Mouse (Mus musculus) MEL (cell line): ENCODE results near the gene Lxn. TPM values are rescaled to one million over a fixed set of nuclear protein-coding genes. Genes with fewer than 3 reads are reported as not detected.
A peak's percentile ranks its signal among the peaks of the same experiment; 100 is the strongest.

Experiments used
- DNase-seq: peaks from one replicate; pipeline ENCODE4 v3.0.0; 2011; ENCODE audit warnings: low read depth, low spot score
- H3K27ac ChIP-seq: 2 replicates; pipeline ENCODE4 v1.5.1; 2012; ENCODE audit warnings: low read depth, mild to moderate bottlenecking, control low read depth, low read length, moderate library complexity; ENCODE audit not compliant: control insufficient read depth
- H3K27me3 ChIP-seq, 2 experiments: fragments of 150-350 bp in 1 of 2; sonication (generic) in 1 of 2; 2 replicates each; pipeline ENCODE4 v1.6.1; 2012; ENCODE audit warnings: low read length in 2 of 2, mild to moderate bottlenecking in 2 of 2, improper control_type of control experiment in 1 of 2, moderate library complexity in 1 of 2; ENCODE audit not compliant: insufficient read depth in 2 of 2, control insufficient read depth in 1 of 2
- H3K36me3 ChIP-seq, 2 experiments: 2 replicates each; pipeline ENCODE4 v1.6.1; 2012 to 2014; ENCODE audit warnings: low read length in 2 of 2, improper control_type of control experiment in 1 of 2, inconsistent platforms in 1 of 2, mild to moderate bottlenecking in 1 of 2; ENCODE audit not compliant: insufficient read depth in 2 of 2, control insufficient read depth in 1 of 2
- H3K4me1 ChIP-seq, 2 experiments: fragments of 150-350 bp in 1 of 2; sonication (generic) in 1 of 2; 2 replicates each; pipeline ENCODE4 v1.6.1; 2012; ENCODE audit warnings: low read length in 2 of 2, improper control_type of control experiment in 1 of 2, mild to moderate bottlenecking in 1 of 2; ENCODE audit not compliant: insufficient read depth in 2 of 2, control insufficient read depth in 1 of 2
- H3K4me3 ChIP-seq, 2 experiments: fragments of 150-350 bp in 1 of 2; sonication (generic) in 1 of 2; 2 replicates each; pipeline ENCODE4 v1.5.1; 2012; ENCODE audit warnings: low read depth in 2 of 2, low read length in 2 of 2, mild to moderate bottlenecking in 2 of 2, moderate library complexity in 2 of 2, control low read depth in 1 of 2, improper control_type of control experiment in 1 of 2; ENCODE audit not compliant: control insufficient read depth in 1 of 2, insufficient read depth in 1 of 2
- H3K79me2 ChIP-seq: 2 replicates; pipeline ENCODE4 v1.6.1; 2012; ENCODE audit warnings: mild to moderate bottlenecking, low read length, moderate library complexity; ENCODE audit not compliant: control insufficient read depth, poor library complexity, insufficient read depth
- H3K9ac ChIP-seq: 2 replicates; pipeline ENCODE4 v1.6.1; 2012; ENCODE audit warnings: low read depth, mild to moderate bottlenecking, control low read depth, low read length, moderate library complexity; ENCODE audit not compliant: control insufficient read depth, poor library complexity, severe bottlenecking
- H3K9me3 ChIP-seq: fragments of 150-350 bp; sonication (generic); replicated peaks from 2 replicates; pipeline ENCODE4 v1.6.1; 2012; ENCODE audit warnings: mild to moderate bottlenecking, low read length, improper control_type of control experiment, moderate library complexity; ENCODE audit not compliant: insufficient read depth
- CHD2 ChIP-seq: IDR thresholded peaks from 2 replicates; pipeline ENCODE4 v1.6.1; 2011; ENCODE audit warnings: low read length, improper control_type of control experiment
- EP300 ChIP-seq, 2 experiments: IDR thresholded peaks; 2 replicates each; pipeline ENCODE4 v1.6.1; 2011; ENCODE audit warnings: improper control_type of control experiment in 2 of 2, low read length in 2 of 2, low read depth in 1 of 2, mild to moderate bottlenecking in 1 of 2
- ETS1 ChIP-seq: IDR thresholded peaks from 2 replicates; pipeline ENCODE4 v1.6.1; 2012; ENCODE audit warnings: low read depth, mild to moderate bottlenecking, inconsistent platforms, low read length, improper control_type of control experiment, moderate library complexity
- HCFC1 ChIP-seq: IDR thresholded peaks from 2 replicates; pipeline ENCODE4 v1.6.1; 2012; ENCODE audit warnings: low read depth, mild to moderate bottlenecking, inconsistent platforms, low read length, improper control_type of control experiment, moderate library complexity
- JUND ChIP-seq: IDR thresholded peaks from 2 replicates; pipeline ENCODE4 v1.6.1; 2011; ENCODE audit warnings: low read depth, mild to moderate bottlenecking, improper control_type of control experiment, low read length
- MAFK ChIP-seq: IDR thresholded peaks from 2 replicates; pipeline ENCODE4 v1.6.1; 2011; ENCODE audit warnings: low read depth, mild to moderate bottlenecking, low read length, improper control_type of control experiment, borderline replicate concordance
- MAX ChIP-seq: IDR thresholded peaks from 2 replicates; pipeline ENCODE4 v1.6.1; 2011; ENCODE audit warnings: low read length, improper control_type of control experiment
- MYB ChIP-seq: IDR thresholded peaks from 2 replicates; pipeline ENCODE4 v1.6.1; 2011; ENCODE audit warnings: mild to moderate bottlenecking, low read depth, low read length, improper control_type of control experiment
- MYC ChIP-seq: IDR thresholded peaks from 2 replicates; pipeline ENCODE4 v1.6.1; 2011; ENCODE audit warnings: low read depth, mild to moderate bottlenecking, low read length, improper control_type of control experiment, moderate library complexity
- POLR2A ChIP-seq, 2 experiments: IDR thresholded peaks; 2 replicates each; pipeline ENCODE4 v1.6.1; 2011 to 2012; ENCODE audit warnings: low read length in 2 of 2, mild to moderate bottlenecking in 2 of 2, control low read depth in 1 of 2, improper control_type of control experiment in 1 of 2, low read depth in 1 of 2, moderate library complexity in 1 of 2; ENCODE audit not compliant: control insufficient read depth in 1 of 2, insufficient read depth in 1 of 2, poor library complexity in 1 of 2
- RAD21 ChIP-seq: IDR thresholded peaks from 2 replicates; pipeline ENCODE4 v1.6.1; 2011; ENCODE audit warnings: mild to moderate bottlenecking, low read depth, low read length, improper control_type of control experiment
- SIN3A ChIP-seq: IDR thresholded peaks from 2 replicates; pipeline ENCODE4 v1.6.1; 2012; ENCODE audit warnings: low read length, improper control_type of control experiment, inconsistent platforms
- TAL1 ChIP-seq: IDR thresholded peaks from 2 replicates; pipeline ENCODE4 v1.6.1; 2012; ENCODE audit warnings: mild to moderate bottlenecking, inconsistent platforms, low read length, moderate library complexity, mixed read lengths
- TBP ChIP-seq: IDR thresholded peaks from 2 replicates; pipeline ENCODE4 v1.8.0; 2011; ENCODE audit warnings: low read depth, low read length, improper control_type of control experiment
- UBTF ChIP-seq: IDR thresholded peaks from 2 replicates; pipeline ENCODE4 v1.6.1; 2012; ENCODE audit warnings: low read depth, mild to moderate bottlenecking, inconsistent platforms, low read length, improper control_type of control experiment, moderate library complexity, borderline replicate concordance; ENCODE audit not compliant: insufficient read depth
- USF1 ChIP-seq: IDR thresholded peaks from 2 replicates; pipeline ENCODE4 v1.6.1; 2014; ENCODE audit warnings: low read depth, mild to moderate bottlenecking, inconsistent platforms, low read length, improper control_type of control experiment, moderate library complexity
- USF2 ChIP-seq, 2 experiments: IDR thresholded peaks; 2 replicates each; pipeline ENCODE4 v1.6.1; 2011 to 2012; ENCODE audit warnings: improper control_type of control experiment in 2 of 2, low read length in 2 of 2, borderline replicate concordance in 1 of 2, inconsistent platforms in 1 of 2, low read depth in 1 of 2, mild to moderate bottlenecking in 1 of 2; ENCODE audit not compliant: insufficient read depth in 1 of 2
- ZMIZ1 ChIP-seq: IDR thresholded peaks from 2 replicates; pipeline ENCODE4 v1.6.1; 2012; ENCODE audit warnings: low read depth, mild to moderate bottlenecking, inconsistent platforms, low read length, improper control_type of control experiment, moderate library complexity
- ZNF384 ChIP-seq: IDR thresholded peaks from 2 replicates; pipeline ENCODE4 v1.6.1; 2012; ENCODE audit warnings: low read depth, mild to moderate bottlenecking, inconsistent platforms, low read length, improper control_type of control experiment
- polyA plus RNA-seq, 2 experiments: library from polyadenylated mRNA; stranded (reverse) in 1 of 2; unstranded in 1 of 2; fragments of >175 nt in 1 of 2; fragments of >200 nt in 1 of 2; gene quantifications; 2 replicates each; pipeline versions ENCODE4 v1.2.1 to v1.2.4; 2012; ENCODE audit warnings: low replicate concordance in 2 of 2, low read depth in 1 of 2; ENCODE audit not compliant: insufficient read length in 2 of 2, insufficient read depth in 1 of 2, missing spikeins in 1 of 2
- total RNA-seq: library from RNA; depleted of rRNA; stranded (reverse); fragments of 300-350 nt; gene quantifications from 2 replicates; pipeline ENCODE4 v1.2.3, GENCODE M21; 2012

Gene Lxn
- total and polyA plus RNA-seq, 3 experiments: 0.26 TPM; not detected in 2

- TF ChIP-seq USF1 (no peak), USF2 (IDR thresholded peaks at IDR 0.05; ENCODE audit: borderline replicate concordance in 1 of 2, insufficient read depth in 1 of 2, low read depth in 1 of 2, low read length in 2 of 2) (no peak), ZMIZ1 (no peak), MAFK (no peak), HCFC1 (no peak), TAL1 (peak; percentile 18; the same call in 1 of the 2 replicates), ZNF384 (no peak), MAX (no peak), CHD2 (no peak), UBTF (no peak), MYB (no peak), TBP (no peak), RAD21 (no peak), MYC (no peak), SIN3A (no peak), POLR2A (IDR thresholded peaks at IDR 0.05; ENCODE audit: control insufficient read depth in 1 of 2, insufficient read depth in 1 of 2, low read depth in 1 of 2, low read length in 2 of 2, poor library complexity in 1 of 2) (no peak), EP300 (IDR thresholded peaks at IDR 0.05; ENCODE audit: low read depth in 1 of 2, low read length in 2 of 2) (peak; percentile 67 to 82)
- TF ChIP-seq, all 39 proteins: peak for 7
Observed at GRCm38 (mm10) chr3:67498773-67499405, 35.2 kb upstream of the Lxn start (continued).

GRCm38 (mm10) chr3:67497998-67498397 is 34.3 kb upstream of the Lxn start:
- Histone ChIP-seq H3K9ac (peak overlapping the region; percentile 17; the same call in 1 of the 2 replicates), H3K27ac (peak overlapping the region; percentile 42; the same call in 1 of the 2 replicates), H3K79me2 (no peaks in the 10 kb centered on the region), H3K4me1 (peaks cover 0 to 17% of the 10 kb centered on the region in 2 experiments; a peak in 2 of 4 replicates), H3K4me3 (0 out of 4 replicates have a peak overlapping the region, but pooled peaks of 1 of the 2 experiments have one; percentile 18), H3K9me3 (no peaks in the 10 kb centered on the region), H3K36me3 (peaks cover 0 to 5% of the 10 kb centered on the region in 2 experiments; a peak in 1 of 4 replicates), H3K27me3 (no peaks in the 10 kb centered on the region)
- DNase-seq: peak; percentile 74
- peak; percentile 20; the same call in 1 of the 2 replicates for TF ChIP-seq TAL1
- TF ChIP-seq ETS1: 0 out of 2 replicates have a peak, but pooled peaks have one; percentile 13
- peak; percentile 54 for TF ChIP-seq HCFC1
- TF ChIP-seq MAX: peak; percentile 8; the same call in 1 of the 2 replicates
- TF ChIP-seq EP300 (IDR thresholded peaks at IDR 0.05; ENCODE audit: low read depth in 1 of 2, low read length in 2 of 2): 0 out of 4 replicates have a peak, but pooled peaks of 1 of the 2 experiments have one; percentile 15
- no peak for TF ChIP-seq JUND
- TF ChIP-seq SIN3A: no peak
